Mouse (Mus musculus): ENCODE results near the gene Vmn1r113.
"Not testable (repeated sequence)": the region's sequence is repeated elsewhere in the genome, so short reads cannot be mapped to it uniquely, and the experiment has no call there.

GRCm38 (mm10) chr7:20786985-20787384, at the start of gene Vmn1r113:
- not testable (repeated sequence) for TF ChIP-seq POLR2A (IDR thresholded peaks at IDR 0.05; ENCODE audit: insufficient read length, low read depth); E2F4 (IDR thresholded peaks at IDR 0.05; ENCODE audit: insufficient read depth); USF1 (IDR thresholded peaks at IDR 0.05; ENCODE audit: low read depth); MAX (IDR thresholded peaks at IDR 0.05; ENCODE audit: low read depth); TCF12 (IDR thresholded peaks at IDR 0.05; ENCODE audit: insufficient read depth, poor library complexity, severe bottlenecking); POLR2AphosphoS2 (IDR thresholded peaks at IDR 0.05; ENCODE audit: insufficient read length, low read depth); TCF3 (IDR thresholded peaks at IDR 0.05; ENCODE audit: insufficient read length, low read depth); SRF (IDR thresholded peaks at IDR 0.05; ENCODE audit: control insufficient read depth, insufficient read length, low read depth); MYOD1 (IDR thresholded peaks at IDR 0.05; ENCODE audit: control insufficient read depth in 1 of 3, insufficient read length in 2 of 3, low read depth in 2 of 3); MYOG (IDR thresholded peaks at IDR 0.05; ENCODE audit: control insufficient read depth in 1 of 3, insufficient read depth in 1 of 3, insufficient read length in 2 of 3, low read depth in 2 of 3); CEBPB (IDR thresholded peaks at IDR 0.05; ENCODE audit: insufficient read depth, poor library complexity, severe bottlenecking); REST (IDR thresholded peaks at IDR 0.05; ENCODE audit: insufficient read depth, insufficient read length)

Measured in myocyte (in vitro differentiated cells).